Mouse (Mus musculus) liver, embryonic 11.5 days (tissue): ENCODE measurements around the gene Tbc1d1. TPM values are rescaled to one million over a fixed set of nuclear protein-coding genes. Genes with fewer than 3 reads are reported as not detected.
A peak's percentile ranks its signal among the peaks of the same experiment; 100 is the strongest.

Source experiments
- ATAC-seq: fragments of 200-750 bp; cut with Nextera tagmentation; replicated peaks from 2 replicates; pipeline ENCODE4 v1.8.0; 2017; ENCODE audit warnings: moderate number of reproducible peaks, mild to moderate bottlenecking, moderate TSS enrichment, moderate library complexity; ENCODE audit not compliant: low FRiP score
- DNase-seq: peaks from one replicate; pipeline ENCODE4 v3.0.0-alpha.2; 2017; ENCODE audit warnings: low spot score
- H3K27ac ChIP-seq: fragments of 300-500 bp; sonication (generic); 2 replicates; pipeline ENCODE4 v1.5.1; 2014; ENCODE audit warnings: mild to moderate bottlenecking, low read depth, low read length, control low read depth
- H3K27me3 ChIP-seq: fragments of 300-500 bp; sonication (generic); replicated peaks from 2 replicates; pipeline ENCODE4 v1.6.1; 2014; ENCODE audit warnings: low read length, mixed read lengths; ENCODE audit not compliant: control insufficient read depth, insufficient read depth
- H3K36me3 ChIP-seq: fragments of 300-500 bp; sonication (generic); 2 replicates; pipeline ENCODE4 v1.6.1; 2014; ENCODE audit warnings: mild to moderate bottlenecking, low read length, moderate library complexity, mixed read lengths; ENCODE audit not compliant: control insufficient read depth, insufficient read depth
- H3K4me1 ChIP-seq: fragments of 300-500 bp; sonication (generic); replicated peaks from 2 replicates; pipeline ENCODE4 v1.6.1; 2014; ENCODE audit warnings: low read length, mixed read lengths; ENCODE audit not compliant: control insufficient read depth, insufficient read depth
- H3K4me2 ChIP-seq: fragments of 300-500 bp; sonication (generic); 2 replicates; pipeline ENCODE4 v1.6.1; 2014; ENCODE audit warnings: mild to moderate bottlenecking, control low read depth, moderate library complexity
- H3K4me3 ChIP-seq: fragments of 300-500 bp; sonication (generic); 2 replicates; pipeline ENCODE4 v1.5.1; 2014; ENCODE audit warnings: low read depth, low read length, control low read depth
- H3K9ac ChIP-seq: fragments of 300-500 bp; sonication (generic); 2 replicates; pipeline ENCODE4 v1.6.1; 2014; ENCODE audit warnings: low read depth, low read length, control low read depth
- H3K9me3 ChIP-seq: fragments of 300-500 bp; sonication (generic); 2 replicates; pipeline ENCODE4 v1.6.1; 2016; ENCODE audit warnings: low read length, inconsistent platforms, mixed read lengths; ENCODE audit not compliant: control insufficient read depth
- WGBS: fragments of 180-500 bp; shearing (Covaris S2); extraction: QIAGEN DNeasy Blood & Tissue Kit; methylation state at CpG from one replicate; pipeline ENCODE4 v1.1.7; 2014; 5-methylcytosine and 5-hydroxymethylcytosine counted together
- polyA plus RNA-seq: library from polyadenylated mRNA; unstranded; fragments of >200 nt; fragmentation: Nextera tagmentation; extraction: Ambion mirVana; gene quantifications from 2 replicates; pipeline ENCODE4 v1.2.1, GENCODE M21; 2014

The Tbc1d1 gene
- polyA plus RNA-seq, 1 experiment from 2014 or later, result 25.6 TPM

DNA sequence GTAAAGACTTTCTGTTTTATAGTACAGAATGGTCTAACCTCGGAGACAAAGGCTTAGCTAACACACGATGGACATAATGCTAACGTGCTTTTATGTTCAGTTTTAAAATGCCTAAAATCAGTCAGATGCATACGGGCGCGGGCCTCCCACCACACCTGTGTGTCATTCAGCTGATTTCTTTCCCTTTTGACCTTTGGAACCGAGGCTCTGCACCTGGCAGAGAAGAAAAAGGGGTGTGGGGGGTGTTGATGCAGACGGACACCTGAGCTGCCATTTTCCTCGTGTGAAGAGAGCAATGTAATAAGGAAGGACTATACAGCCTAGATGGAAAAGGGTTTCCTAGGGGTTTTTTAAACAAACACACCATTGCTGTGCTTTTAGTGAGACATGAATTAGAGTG is 76.8 kb downstream of the Tbc1d1 start:
- H3K9me3 ChIP-seq, result no peaks in the 10 kb centered on the region
- WGBS, result 80% methylated on average over 9 of the region's 9 CpGs

DNA sequence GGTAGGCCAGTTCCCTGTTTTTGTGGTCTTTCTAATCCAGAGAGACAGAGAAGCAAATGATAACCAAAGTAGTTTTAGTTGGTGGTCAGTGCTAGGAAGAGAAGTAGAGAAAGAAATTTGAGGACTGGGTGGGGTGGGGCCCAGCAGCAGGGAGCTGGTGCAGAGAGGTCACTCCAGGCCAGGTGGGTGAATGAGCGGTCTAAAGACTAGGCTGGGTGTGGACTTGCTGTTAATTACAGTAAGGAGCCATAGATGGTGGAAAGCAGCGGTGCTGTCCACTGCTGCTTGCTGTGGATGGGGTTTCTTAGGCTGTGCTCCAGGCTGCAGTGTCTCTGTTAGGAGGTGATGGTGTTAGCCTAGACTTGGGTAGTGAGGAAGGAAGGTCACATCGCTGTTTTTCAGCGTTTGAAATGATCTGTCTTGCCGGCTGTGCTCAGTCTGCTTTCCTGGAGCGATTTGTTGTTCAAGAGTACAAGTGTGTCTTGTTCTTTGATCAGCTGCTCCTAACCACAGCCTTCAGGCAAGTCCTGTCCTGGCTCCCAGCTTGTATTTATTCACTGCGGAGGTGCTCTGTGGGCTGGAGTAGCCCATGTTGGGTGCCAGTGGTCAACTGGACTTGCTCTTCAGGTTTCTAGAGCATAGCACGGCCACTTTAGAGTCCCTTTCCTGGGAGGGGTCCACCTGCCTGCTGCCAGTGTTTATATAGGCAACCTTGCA is 78.3 kb downstream of the Tbc1d1 start:
- H3K36me3 ChIP-seq, result no peaks in the 10 kb centered on the region
- H3K27me3 ChIP-seq, result no peaks in the 10 kb centered on the region
- no peak overlapping the region for H3K27ac ChIP-seq
- H3K9me3 ChIP-seq, result no peaks in the 10 kb centered on the region
- H3K4me1 ChIP-seq, result peaks cover 31% of the 10 kb centered on the region
- H3K4me2 ChIP-seq, result no peak overlapping the region
- 63% methylated on average over 8 of the region's 8 CpGs for WGBS
- ATAC-seq (no peak), DNase-seq (no peak)
- no peak overlapping the region for H3K9ac ChIP-seq
- H3K4me3 ChIP-seq, result no peak overlapping the region

More for the DNA sequence above, 76.8 kb downstream of the Tbc1d1 start:
- Histone ChIP-seq H3K36me3 (no peaks in the 10 kb centered on the region), H3K4me2 (no peak overlapping the region), H3K27me3 (no peaks in the 10 kb centered on the region), H3K9ac (no peak overlapping the region), H3K4me3 (no peak overlapping the region), H3K4me1 (peaks cover 25% of the 10 kb centered on the region), H3K27ac (no peak overlapping the region)
- DNase-seq, result no peak
- ATAC-seq, result no peak

DNA sequence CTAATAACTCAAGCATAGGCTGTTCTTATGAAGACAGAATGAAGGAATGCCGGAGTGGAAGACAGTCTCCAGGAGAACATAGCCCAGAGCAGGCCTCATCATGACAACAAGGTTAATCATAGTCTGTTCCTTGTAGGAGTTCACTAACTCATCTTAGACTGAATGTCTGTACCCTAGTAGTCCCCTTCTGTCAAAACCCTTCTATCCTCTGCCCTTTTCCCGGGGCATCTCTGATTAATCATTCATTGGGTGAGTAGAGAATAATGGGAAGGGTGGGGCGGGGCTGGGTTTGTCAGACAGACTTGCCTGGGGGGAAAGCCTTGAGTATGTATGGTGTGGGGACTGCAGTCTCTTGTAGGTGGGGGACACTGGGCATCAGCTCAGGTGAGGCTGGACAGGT is 79.1 kb downstream of the Tbc1d1 start:
- no peak overlapping the region for H3K4me2 ChIP-seq
- H3K4me3 ChIP-seq, result no peak overlapping the region
- WGBS, result 68% methylated on average over 3 of the region's 3 CpGs
- ATAC-seq (no peak), DNase-seq (no peak)
- H3K36me3 ChIP-seq, result no peaks in the 10 kb centered on the region
- no peaks in the 10 kb centered on the region for H3K27me3 ChIP-seq
- H3K9me3 ChIP-seq, result no peaks in the 10 kb centered on the region
- no peak overlapping the region for H3K9ac ChIP-seq
- H3K27ac ChIP-seq, result no peak overlapping the region
- peaks cover 32% of the 10 kb centered on the region for H3K4me1 ChIP-seq

DNA sequence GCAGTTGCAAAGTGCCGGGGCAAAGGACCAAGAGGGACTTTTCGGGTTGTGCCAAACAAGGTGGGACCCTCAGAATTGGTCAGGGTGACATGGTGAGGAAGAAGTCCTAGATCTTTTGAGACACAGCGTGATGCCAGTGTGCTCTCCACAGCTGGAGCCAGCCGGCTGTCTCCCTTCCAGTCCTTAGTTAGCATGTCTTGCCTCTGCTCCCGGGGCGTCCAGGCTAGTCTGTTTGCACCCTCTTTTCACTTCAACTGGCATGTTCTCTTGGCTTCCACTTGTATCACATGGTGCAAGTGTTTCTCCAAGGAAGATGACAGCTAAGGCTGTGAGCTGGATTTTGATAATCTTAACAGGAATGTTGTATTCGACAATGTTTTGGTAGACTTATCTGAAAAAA is 80.5 kb downstream of the Tbc1d1 start:
- ATAC-seq, result no peak
- H3K4me2 ChIP-seq, result no peak overlapping the region
- DNase-seq, result no peak

DNA sequence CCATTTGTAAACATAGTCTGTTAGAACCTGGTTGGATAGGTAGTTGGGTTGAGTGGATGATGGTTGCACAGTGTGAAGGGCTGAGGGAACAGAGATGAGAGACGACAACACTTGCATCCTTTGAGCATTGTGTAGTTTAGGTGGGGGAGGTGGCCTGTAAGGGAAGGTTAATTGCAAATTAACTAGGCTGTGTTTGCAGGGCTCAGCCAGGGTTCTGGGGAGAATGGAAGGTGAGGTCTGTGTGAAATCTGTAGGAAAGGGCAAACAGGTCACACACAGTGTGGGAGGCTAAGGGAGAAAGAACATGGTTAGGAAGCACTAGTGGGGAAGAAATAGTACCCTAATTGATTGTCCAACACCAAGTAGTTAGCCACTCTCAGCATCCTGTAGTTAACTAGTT is 81.2 kb downstream of the Tbc1d1 start:
- ATAC-seq, result 0 out of 2 replicates have a peak, but pooled peaks have one; percentile 13
- no peaks in the 10 kb centered on the region for H3K27me3 ChIP-seq
- H3K9me3 ChIP-seq, result no peaks in the 10 kb centered on the region
- H3K36me3 ChIP-seq, result no peaks in the 10 kb centered on the region
- no peak overlapping the region for H3K4me3 ChIP-seq
- H3K4me1 ChIP-seq, result peaks cover 37% of the 10 kb centered on the region
- DNase-seq, result no peak
- no peak overlapping the region for H3K27ac ChIP-seq
- WGBS, result 29% methylated on average over 1 of the region's 1 CpGs
- no peak overlapping the region for H3K4me2 ChIP-seq
- H3K9ac ChIP-seq, result no peak overlapping the region

More for the DNA sequence above, 80.5 kb downstream of the Tbc1d1 start:
- H3K36me3 ChIP-seq, result no peaks in the 10 kb centered on the region
- H3K4me3 ChIP-seq, result no peak overlapping the region
- WGBS, result 57% methylated on average over 7 of the region's 7 CpGs
- H3K27me3 ChIP-seq, result no peaks in the 10 kb centered on the region
- H3K27ac ChIP-seq, result no peak overlapping the region
- peaks cover 37% of the 10 kb centered on the region for H3K4me1 ChIP-seq
- H3K9ac ChIP-seq, result no peak overlapping the region
- H3K9me3 ChIP-seq, result no peaks in the 10 kb centered on the region

DNA sequence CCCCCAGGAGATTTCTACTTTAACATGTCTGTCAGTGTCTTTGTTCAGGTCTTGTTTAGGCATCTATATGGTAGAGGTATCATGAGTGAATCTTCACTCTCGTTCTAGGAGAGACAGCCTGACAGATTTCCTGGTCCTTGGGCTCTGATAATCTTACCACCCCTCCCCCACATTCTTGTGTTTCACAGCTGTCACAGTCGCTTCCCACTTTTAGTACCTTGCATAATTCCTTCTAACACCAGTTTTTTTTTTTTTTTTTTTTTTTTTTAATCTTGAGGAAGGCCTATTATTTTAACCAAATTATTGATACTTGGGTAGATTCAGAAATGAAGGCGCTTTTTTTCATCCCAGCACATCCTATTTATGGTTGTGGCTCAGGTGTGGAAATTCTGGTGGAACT is 81.6 kb downstream of the Tbc1d1 start:
- Histone ChIP-seq H3K4me1 (peaks cover 37% of the 10 kb centered on the region), H3K9me3 (no peaks in the 10 kb centered on the region), H3K36me3 (no peaks in the 10 kb centered on the region), H3K4me2 (no peak overlapping the region), H3K4me3 (no peak overlapping the region), H3K27me3 (no peaks in the 10 kb centered on the region), H3K27ac (no peak overlapping the region), H3K9ac (no peak overlapping the region)
- DNase-seq (no peak), ATAC-seq (no peak)
- WGBS, result 49% methylated on average over 3 of the region's 3 CpGs

DNA sequence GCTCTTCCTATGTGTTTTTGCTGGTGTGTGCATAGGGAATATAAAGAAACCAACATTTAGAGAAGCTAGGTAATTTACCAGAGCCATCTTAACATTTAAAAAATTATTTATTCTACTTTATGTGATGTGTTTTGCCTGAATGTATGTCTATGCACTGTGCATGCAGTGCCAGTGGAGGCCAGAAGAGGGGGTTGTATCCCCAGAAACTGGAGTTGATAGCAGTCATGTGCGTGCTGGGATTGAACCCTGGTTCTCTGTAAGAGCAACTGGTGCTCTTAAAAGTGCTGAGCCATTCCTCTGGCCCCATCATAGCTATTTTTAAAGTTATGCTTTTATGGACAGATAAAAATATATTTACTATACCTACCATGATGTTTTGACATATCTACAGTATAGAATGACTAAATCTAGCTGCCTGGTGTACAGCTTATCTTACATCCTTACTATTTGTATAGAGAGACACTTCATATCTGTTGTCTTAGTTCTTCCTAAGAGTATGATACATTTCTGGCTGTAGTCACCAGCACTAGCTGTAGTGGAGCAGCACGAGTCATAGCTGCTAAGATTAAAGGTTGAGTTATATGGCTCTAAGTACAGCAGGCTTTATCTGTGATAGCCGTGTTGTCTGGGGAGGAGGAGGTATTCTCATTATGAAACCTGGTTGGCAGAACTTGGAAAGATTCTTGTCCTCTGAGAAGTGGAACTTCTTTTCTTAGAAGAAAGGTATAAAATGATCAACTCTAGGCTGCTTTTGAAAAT is 83.0 kb downstream of the Tbc1d1 start:
- Histone ChIP-seq H3K4me3 (no peak overlapping the region), H3K9ac (no peak overlapping the region), H3K9me3 (no peaks in the 10 kb centered on the region), H3K27ac (no peak overlapping the region), H3K4me1 (peaks cover 46% of the 10 kb centered on the region), H3K27me3 (no peaks in the 10 kb centered on the region), H3K4me2 (no peak overlapping the region), H3K36me3 (no peaks in the 10 kb centered on the region)
- DNase-seq (no peak), ATAC-seq (peak; percentile 29; the same call in 1 of the 2 replicates)
- WGBS, result 53% methylated on average over 3 of the region's 3 CpGs

DNA sequence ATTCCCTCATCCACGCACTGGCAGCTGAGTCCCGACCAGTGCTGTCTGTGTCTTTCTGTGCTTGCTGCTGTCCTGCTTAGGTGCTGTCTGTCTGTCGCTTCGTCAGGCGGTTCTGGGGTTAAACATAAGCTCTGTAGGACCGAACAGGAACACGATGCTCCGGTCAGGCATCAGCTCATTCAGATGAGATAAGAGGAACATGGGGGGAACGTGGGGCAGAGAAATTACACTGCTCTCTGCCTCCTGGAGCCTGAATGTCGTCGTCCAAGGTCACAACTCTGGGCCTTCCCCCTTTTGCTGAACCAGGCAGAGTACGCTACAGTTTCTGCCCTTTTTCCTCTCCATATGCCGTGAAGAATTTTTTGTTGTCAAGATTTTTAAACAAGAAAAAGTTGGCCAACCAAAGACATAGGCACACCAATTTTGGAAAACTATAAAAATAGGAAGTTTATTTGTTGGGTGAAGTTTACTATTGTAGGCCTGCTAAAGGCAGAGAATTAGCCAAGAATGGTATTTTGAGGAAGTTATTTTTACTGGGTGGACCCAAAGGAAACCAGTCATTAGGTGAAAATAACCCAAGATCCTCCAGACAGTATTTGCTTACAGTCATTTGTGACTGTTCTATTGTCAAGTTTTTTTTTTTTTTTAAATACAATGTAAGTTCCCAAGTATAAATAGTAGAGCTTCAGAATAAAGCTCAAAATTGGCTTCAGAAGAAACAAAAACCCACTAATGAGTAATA is 85.0 kb downstream of the Tbc1d1 start:
- H3K36me3 ChIP-seq, result no peaks in the 10 kb centered on the region
- no peak for ATAC-seq
- H3K9me3 ChIP-seq, result no peaks in the 10 kb centered on the region
- no peak overlapping the region for H3K27ac ChIP-seq
- WGBS, result 37% methylated on average over 13 of the region's 13 CpGs
- H3K4me2 ChIP-seq, result no peak overlapping the region
- H3K27me3 ChIP-seq, result no peaks in the 10 kb centered on the region
- H3K9ac ChIP-seq, result no peak overlapping the region
- H3K4me3 ChIP-seq, result no peak overlapping the region
- peaks cover 41% of the 10 kb centered on the region for H3K4me1 ChIP-seq
- no peak for DNase-seq
